In genomic region chr16:67096706-67097105, GRCm38 (mm10) we compare ENCODE assay signal across 11 mouse cellular contexts.
DNase-seq lines count a peak whose midpoint lies in the region; ATAC-seq lines count a peak whose summit lies in the region.
"Had no signal": no experiment of that assay in that cellular context is flagged by ENCODE, and none has a peak within 500 bp of the region (broad histone marks: within the 10 kb centered on the region; RNA-seq: fewer than 3 reads in every experiment).

No protein-coding gene starts in this region.

- intact Hi-C loops in left cerebral cortex, postnatal 36 days (cut with DNase I), result loop anchor here (10.0 kb wide), 1 partner anchor 518 kb away; no protein-coding TSS in a partner anchor
- intact Hi-C loops in left cerebral cortex, postnatal 25 days (cut with DNase I), result loop anchor here (10.0 kb wide), 2 partner anchors 218 to 518 kb away; no protein-coding TSS in a partner anchor

- DNase-seq in frontal cortex, adult 2 months (ENCODE audit: extremely low spot score in 1 of 2, low spot score in 1 of 2), result peak; percentile 11 to 55
- no peak for DNase-seq in frontal cortex, postnatal 14 days (ENCODE audit: low spot score in 2 of 2)
- peak; percentile 23 for DNase-seq in left cerebral cortex, adult 11 months (ENCODE audit: low spot score)
- no peak for DNase-seq in left cerebral cortex, postnatal 36 days (ENCODE audit: low spot score in 2 of 2)
- DNase-seq in frontal cortex, postnatal 36 days (ENCODE audit: low spot score in 2 of 2), result peak; percentile 24 to 47
- peak; percentile 21 to 50 for DNase-seq in left cerebral cortex, postnatal 25 days (ENCODE audit: low spot score in 2 of 2)
- DNase-seq: adrenal gland, adult 2 months; heart, postnatal 36 days; kidney, adult 11 months; lung, postnatal 10 days had no signal

- ATAC-seq in activated CD4-positive, CD25-positive, alpha-beta regulatory T cell, adult 4 months, result no peak

Comparison
In these comparisons a context has a peak if more than half of its experiments do, and no peak if none do; other contexts are left out.
1. DNase-seq: peak in frontal cortex, adult 2 months (2 of 2), left cerebral cortex, adult 11 months (single experiment), frontal cortex, postnatal 36 days (2 of 2) and left cerebral cortex, postnatal 25 days (2 of 2); none in frontal cortex, postnatal 14 days (0 of 2) and left cerebral cortex, postnatal 36 days (0 of 2).